Mouse (Mus musculus): ENCODE results near the gene C7. TPM values are rescaled to one million over a fixed set of nuclear protein-coding genes. Genes with fewer than 3 reads are reported as not detected.

Gene C7
- 2.2 and 2.3 TPM in 2 replicates for polyA plus RNA-seq (2015; fragmentation: Nextera tagmentation; extraction: Ambion mirVana)

DNA sequence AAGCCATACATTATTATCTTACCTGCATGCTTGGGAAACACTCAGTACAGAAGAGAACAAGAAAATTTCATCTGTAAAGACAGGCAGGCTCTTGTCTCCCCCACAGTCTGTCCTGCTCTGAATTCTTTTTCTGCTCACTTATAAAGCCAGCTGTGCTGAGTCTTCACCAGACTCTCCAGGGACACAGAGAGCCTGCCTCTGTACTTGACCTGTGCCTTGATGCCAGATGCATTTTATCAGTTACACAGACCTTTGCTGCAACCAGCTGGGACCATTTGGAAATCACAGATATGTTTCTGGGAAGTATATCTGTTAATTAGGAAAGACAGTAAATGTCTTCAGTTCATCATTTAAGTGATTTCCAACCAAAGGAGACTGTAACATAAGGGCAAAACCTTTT is at the start of gene C7:
Gene C7 (minus strand): TSS at position 106 of the 400 bp plus-strand sequence.

GRCm38 (mm10) chr15:5107686-5108654 is 44.4 kb upstream of the C7 start, which contains the start of gene Card6:
Card6 (minus strand) TSS chr15:5108539.

Other genes with a start within 250 kb of the C7 start
- not detected in 2 replicates for gene Mroh2b, start 165.0 kb downstream of the C7 start, polyA plus RNA-seq (2015; fragmentation: Nextera tagmentation; extraction: Ambion mirVana)
- 1.3 and 1.5 TPM in 2 replicates for gene Card6, start 44.8 kb upstream of the C7 start, polyA plus RNA-seq (2015; fragmentation: Nextera tagmentation; extraction: Ambion mirVana)
- 543 and 614 TPM in 2 replicates for gene Rpl37, start 52.9 kb upstream of the C7 start, polyA plus RNA-seq (2015; fragmentation: Nextera tagmentation; extraction: Ambion mirVana)
- 14.1 and 16.7 TPM in 2 replicates for gene Prkaa1, start 80.1 kb upstream of the C7 start, polyA plus RNA-seq (2015; fragmentation: Nextera tagmentation; extraction: Ambion mirVana)
- 29.8 and 31.6 TPM in 2 replicates for gene Ttc33, start 121.8 kb upstream of the C7 start, polyA plus RNA-seq (2015; fragmentation: Nextera tagmentation; extraction: Ambion mirVana)
- 5.7 and 6.3 TPM in 2 replicates for gene Ptger4, start 180.4 kb upstream of the C7 start, polyA plus RNA-seq (2015; fragmentation: Nextera tagmentation; extraction: Ambion mirVana)

All from urinary bladder, postnatal 0 days (tissue).